Mouse (Mus musculus) mouse embryonic stem cell (cell line): ENCODE measurements around the gene Kbtbd13.
"Not testable (repeated sequence)": the region's sequence is repeated elsewhere in the genome, so short reads cannot be mapped to it uniquely, and the experiment has no call there.

Experiments used
- in situ Hi-C, 2 experiments: fragments of 300-500 bp; cut with MboI; formaldehyde crosslinking; loops; 1 replicate in 1 of 2; 3 replicates in 1 of 2; pipeline ENCODE4 v1.14.3; 2019 to 2020; ENCODE audit warnings: low sequenced_read_pairs in 2 of 2, low pct_unique_long_range_greater_than_20kb in 1 of 2, mixed read lengths in 1 of 2; ENCODE audit not compliant: unreplicated experiment in 1 of 2

Kbtbd13 gene

DNA sequence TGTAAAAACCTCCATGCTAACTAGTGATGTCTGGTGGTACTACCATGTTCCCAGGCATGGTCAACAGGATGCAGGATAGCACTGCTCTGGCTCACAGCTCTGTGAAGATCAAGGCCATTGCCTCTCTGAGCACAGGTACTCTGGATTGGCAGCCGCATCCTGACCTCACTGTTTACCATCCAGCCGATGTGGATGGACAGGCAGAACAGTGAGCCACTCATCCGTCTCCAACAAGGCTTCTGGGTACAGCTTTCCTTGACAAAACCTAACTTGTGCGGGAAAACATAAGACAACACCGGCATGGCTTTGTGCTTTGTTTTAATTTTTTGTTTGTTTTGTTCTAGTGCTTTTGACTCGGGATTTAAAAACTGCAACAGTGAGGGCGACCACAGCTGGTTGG is 25.7 kb downstream of the Kbtbd13 start:
- in situ Hi-C loops, result no loop called here

DNA sequence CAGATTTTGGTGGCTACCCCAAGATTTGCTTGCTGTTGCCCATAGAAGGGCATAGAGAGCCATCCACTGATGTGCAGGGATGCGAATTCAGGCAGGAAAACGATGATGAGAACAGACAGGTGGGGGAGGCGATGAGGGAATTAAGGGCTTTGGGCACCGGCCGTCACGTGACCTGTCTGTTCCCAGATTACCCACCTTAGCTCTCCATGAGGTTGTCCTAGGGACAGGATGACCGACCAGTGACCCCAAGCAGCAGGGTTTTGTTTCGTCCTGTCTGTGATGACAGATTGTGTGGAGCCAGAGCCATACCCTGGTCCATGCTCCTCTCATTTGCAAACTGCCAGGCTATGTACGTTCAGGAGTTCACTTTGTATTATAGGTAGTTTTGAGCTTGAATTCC is 27.8 kb downstream of the Kbtbd13 start:
- in situ Hi-C loops, result no loop called here

DNA sequence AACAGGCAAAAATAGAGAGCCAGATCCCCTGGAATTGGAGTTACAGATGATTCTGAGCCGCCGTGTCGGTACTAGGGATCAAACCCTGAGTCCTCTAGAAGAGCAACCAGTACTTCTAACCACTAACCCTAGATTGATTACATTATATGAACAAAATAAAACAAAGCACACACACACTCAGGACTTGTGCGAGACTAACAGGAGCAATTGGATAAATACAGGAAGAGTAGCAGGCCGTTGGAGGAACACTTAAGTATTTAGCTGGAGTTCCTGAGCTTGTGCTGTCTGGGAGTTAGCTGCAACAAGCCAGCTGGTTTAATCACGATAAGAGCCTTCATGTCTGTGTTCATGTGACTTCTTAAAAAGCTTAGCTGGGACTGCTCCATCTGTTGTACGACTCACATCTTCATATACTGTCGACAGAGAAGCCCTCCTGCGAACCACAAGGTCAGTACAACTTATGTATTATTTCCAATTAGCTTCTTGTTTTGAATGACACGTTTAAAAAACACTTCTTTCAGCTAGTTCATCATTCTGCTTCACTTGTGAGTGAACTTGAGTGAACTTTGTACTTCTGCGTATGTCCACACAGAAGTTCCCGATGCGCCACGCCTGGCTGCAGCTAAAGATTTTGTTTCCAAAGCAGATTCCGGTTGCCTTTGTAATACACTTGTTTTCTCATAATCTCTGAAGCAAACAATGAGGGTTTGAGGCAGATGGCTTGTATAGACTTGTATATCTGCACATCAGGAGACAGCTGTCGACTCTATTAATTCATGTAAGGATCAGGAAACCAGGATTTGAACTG is 30.6 kb downstream of the Kbtbd13 start, which contains the start of gene Ubap1l:
TSS of gene Ubap1l (plus strand) at position 401 of the 808 bp plus-strand sequence.
- in situ Hi-C loops, result no loop called here

DNA sequence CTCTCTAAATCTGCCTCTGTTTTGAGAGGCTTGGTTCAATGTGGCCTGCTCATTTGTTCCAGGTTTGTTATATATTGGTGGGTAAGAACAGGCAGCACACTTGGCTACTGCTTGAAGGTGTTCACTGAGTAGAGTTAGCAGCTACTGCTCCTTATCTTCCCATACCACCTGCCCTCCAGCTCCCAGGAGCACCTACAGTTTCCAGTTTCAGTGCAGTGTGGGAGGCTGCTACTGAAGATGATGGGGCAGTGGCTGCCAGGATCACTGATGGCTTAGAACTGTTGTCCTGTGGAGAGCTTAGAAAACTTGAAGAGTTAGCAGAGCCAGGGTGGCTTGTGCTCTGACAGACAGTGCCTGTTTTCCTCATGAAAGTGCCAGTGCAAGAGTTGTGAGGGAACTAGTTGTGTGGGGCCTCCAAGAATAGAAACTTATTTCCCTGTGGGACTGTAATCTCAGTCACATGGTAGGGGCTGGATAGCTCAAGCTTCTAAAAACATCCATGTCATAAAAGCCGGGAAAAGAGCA is 32.4 kb downstream of the Kbtbd13 start:
- in situ Hi-C loops, result no loop called here

DNA sequence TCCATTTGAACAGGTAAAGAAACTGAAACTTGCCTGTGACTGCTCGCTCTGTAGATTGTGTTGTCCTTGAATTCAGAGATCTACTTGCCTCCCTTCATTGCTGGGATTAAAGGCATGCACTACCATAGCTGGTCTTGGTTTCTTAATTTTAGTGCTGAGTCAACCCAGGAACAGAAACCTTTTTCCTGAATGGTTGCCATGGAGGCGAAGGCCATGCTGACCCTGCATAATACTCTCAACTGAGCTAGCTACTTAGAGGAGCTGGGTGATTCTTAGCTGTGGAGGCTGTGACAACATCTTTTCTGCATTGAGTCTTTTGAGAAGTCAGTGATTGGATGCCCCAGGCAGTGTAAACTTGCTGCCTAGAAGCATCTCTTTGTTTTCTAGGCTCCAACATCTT is 34.5 kb downstream of the Kbtbd13 start:
- in situ Hi-C loops, result no loop called here

DNA sequence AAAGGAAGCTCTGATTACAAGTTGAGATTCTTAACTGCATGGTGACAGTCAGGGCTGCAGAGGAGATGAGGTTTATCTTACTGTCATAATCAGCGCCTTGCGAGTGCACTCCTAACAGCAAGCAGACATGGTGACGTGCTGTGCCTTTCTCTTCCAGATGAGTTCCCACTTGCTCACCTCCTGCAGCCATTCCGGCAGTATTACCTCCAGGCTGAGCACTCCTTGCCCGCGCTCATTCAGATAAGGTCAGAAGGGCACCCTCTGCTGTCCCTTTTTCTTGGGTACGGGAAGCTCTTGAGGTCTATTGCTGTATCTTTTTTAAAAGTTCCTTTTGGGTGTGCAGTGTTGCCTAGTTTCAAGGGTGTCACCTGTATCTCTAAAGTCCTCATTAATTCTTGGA is 34.9 kb downstream of the Kbtbd13 start:
- in situ Hi-C loops, result no loop called here

DNA sequence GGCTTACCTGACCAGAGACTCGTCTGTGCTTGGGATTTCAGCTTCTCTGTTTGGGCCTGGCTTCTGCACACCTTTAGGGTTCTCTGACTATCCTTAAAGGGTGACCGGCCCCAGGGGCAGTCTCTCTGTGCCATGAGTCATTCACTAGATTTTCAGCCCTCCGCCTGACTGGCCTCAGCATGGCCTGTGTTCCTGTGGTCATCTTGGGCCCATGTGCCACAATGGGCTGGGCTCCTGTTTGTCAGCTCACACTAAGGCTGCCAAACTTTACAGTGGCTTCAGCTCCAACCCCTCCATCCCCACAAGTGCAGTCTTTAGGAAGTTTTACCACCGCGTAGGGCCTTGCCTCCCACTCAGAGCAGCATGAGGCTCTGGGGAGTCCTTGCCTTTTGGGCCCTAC is 38.2 kb downstream of the Kbtbd13 start:
- in situ Hi-C loops, result no loop called here

DNA sequence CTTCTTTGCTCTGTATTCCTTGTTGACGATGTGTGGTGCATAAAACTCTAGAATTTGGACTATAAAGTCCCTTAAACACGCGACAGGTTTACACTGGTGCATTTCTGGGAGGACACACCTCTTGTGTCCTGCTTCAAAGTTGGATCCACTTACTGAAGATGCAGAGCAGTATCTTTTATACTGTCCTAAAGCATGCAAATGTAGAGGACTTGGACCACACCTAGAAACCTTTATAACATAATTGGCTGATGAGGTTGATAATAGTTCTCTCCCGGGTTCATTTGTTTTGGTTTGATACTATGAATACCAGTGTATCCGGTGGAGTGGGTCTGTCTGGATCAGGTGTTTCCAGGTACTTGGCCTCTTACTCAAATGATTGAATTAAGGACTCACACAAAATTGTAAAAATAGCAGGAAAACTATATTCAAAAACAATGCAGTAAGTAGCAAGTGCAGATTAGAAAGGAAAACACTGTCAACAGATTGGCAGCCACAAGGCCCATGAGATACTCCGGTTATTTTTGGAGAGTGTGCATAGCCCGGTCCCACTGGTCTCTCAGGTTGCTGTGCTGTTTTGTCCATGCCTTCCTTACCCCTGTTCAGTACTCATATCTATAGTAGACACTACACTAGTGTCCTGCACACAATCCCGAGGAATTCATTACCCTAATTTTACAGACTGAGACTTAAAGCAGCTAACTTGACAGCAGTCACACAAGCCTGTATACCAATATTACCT is 44.2 kb downstream of the Kbtbd13 start:
- in situ Hi-C loops, result no loop called here

DNA sequence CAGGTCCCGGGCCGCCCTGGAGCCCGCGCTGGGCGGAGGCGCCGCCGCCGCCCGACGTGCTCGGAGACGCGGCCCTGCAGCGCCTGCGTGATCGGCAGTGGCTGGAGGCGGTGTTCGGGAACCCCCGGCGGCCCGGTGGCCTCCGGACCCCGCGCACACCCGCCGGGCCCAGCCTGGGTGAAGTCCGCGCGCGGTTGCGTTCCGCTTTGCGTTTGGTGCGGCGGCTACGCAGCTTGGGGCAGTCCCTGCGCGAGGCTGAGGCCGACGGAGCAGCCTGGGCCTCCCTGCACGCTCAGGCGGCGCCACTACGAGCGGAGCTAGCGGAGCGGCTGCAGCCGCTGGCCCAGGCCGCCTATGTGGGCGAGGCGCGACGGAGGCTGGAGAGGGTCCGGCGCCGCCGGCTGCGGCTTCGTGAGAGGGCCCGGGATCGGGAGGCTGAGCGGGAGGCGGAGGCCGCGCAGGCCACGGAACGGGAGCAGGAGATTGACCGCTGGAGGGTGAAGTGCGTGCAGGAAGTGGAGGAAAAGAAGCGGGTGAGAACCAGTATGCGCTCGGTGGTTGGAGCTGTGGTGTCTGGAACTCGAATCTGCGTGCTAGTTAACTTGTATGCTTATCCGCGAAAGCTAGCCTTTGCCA is 44.9 kb downstream of the Kbtbd13 start:
- in situ Hi-C loops, result no loop called here

DNA sequence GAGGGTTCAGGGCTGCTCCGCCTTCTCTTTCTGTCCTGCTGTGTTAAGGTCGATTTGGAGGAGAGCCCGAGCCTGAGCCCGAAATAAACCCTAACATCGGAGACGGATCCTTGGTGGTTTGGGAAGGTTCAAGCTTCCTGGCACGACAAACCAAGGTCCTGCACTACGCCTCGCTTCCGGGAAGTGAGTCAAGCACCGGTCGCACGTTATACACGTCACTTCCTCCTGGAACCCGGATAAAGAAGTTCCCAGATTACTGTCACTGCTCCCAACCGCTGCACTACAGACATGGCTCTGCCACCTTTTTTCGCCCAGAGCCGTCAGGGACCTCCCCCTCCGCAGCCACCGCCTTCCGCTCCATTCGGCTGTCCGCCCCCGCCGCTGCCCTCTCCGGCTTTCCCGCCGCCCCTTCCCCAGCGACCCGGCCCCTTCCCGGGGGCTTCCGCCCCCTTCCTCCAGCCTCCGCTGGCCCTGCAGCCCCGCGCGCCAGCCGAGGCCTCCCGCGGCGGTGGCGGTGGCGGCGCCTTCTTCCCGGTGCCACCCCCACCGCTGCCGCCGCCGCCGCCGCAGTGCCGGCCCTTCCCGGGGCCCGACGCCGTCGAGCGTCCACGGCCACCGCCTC is 45.5 kb downstream of the Kbtbd13 start, which contains the start of gene Pdcd7:
TSS of gene Pdcd7 (plus strand) at position 251 of the 622 bp plus-strand sequence.
- in situ Hi-C loops, result no loop called here

DNA sequence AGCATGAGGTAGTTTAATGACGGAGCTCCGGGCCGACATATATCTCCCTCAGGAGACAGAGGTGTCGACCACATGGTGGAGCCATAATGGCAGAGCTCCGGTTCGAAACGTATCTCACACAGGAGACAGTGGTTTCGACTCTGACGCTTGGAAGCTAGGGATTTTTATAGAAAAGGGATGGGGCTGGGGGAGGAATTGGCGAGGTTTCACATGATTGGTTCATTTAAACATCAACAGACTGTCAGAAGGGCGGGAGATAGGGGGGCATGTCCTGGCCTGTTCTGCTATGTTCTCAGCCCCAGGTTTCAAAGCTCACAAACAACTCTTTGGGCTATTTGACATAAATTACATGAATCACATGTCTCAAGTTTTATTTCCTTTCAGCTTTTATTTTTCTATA is 46.0 kb downstream of the Kbtbd13 start:
- in situ Hi-C loops, result not testable (repeated sequence)

DNA sequence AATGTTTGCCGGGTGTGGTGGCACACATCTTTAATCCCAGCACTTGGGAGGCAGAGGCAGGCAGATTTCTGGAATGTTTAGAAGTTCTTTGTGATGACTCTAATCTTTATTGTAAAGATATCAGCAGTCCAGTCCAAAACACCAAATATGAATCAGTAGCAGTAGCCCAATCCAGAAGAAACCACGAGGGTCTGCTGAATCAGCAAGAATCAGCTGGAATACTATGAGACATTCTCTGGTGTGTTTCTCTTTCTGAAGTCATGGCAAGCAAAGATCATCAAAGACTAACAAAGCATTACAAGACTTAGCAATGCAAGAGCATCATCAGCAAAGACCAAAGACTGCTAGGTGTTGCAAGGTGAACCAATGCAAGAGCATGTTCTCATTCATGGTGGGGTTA is 51.0 kb downstream of the Kbtbd13 start:
- in situ Hi-C loops, result no loop called here

DNA sequence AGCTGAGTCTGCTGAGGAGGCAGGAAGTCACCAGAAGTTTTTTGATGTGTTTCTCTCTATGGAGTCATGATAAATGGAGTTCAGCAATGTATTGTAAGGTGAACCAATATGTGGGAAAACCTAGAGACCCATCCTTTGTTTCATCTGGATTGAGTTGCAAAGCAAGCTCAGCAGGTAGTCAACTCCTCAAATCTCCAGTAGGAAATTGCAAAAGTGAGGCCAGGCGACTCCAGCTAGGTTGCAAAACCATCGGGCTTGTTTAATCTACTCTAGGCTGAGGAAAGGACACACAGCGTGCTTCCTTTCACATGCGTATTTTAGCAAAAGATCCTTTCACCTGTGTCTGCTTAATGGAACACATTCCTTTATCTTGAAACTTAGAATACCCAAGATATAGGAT is 52.3 kb downstream of the Kbtbd13 start:
- in situ Hi-C loops, result no loop called here
